Mouse (Mus musculus): ENCODE measurements around the gene Ctdsp2.

Ctdsp2 gene

DNA sequence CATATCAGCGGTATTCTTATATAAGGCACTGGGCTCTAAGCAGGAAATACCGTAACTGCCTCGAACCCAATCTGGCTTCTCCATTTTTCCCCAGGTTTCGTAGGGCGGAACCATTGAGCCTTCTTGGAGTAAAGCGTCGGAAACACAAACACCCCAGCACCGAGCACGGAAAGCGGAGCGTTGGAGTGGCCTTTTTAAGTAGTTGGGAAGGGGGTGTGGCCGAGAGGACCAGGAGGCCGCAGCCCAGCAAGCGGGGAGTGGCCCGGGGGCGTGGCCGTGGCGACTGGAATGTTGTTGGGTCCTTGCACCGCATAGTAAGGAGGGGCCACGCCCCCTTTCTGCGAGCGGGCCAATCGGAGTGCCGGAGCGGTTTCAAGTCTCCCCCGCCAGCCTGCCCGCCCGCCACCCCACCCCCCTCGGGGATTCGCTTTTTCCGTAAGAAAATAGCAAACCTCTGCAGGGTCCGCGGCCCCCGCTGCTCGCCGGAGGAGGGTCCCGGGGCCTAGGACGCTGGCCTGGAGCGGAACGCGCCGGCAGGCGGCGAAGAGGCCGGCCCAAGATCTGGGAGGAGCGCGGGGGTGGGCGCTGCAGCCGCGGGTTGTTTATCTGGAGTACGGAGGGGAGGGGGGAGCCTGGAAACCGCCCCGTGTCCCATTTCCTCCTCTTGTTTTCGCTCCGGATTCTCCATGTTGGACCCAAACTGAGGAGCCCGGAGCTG, at the start of gene Ctdsp2:
Gene Ctdsp2, plus strand, starts transcription at position 441 of the 718 bp plus-strand sequence.
- peak; percentile 99 to 100 for DNase-seq (ENCODE audit: low spot score in 2 of 2)

DNA sequence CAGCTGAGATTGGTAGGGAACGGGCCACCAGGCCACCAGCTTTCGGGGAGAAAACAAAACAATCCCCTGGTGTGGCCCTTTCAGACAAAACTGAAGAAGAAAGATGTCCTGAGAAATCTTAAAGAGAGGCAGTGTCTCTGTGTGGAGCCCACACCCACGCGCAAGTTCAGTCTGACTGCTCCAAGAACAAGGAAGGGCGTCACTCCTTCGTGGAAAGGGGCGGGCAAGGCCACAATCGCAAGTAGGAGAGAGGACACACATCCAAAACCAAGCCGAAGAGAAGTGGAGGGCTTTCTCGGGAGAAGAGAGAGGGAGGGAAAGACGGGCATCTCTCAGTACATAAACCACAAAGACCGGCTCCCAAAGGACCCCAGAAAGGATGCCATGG, 49.7 kb upstream of the Ctdsp2 start:
- DNase-seq (ENCODE audit: low spot score in 2 of 2), result peak in 1 of 2 experiments; percentile 52

DNA sequence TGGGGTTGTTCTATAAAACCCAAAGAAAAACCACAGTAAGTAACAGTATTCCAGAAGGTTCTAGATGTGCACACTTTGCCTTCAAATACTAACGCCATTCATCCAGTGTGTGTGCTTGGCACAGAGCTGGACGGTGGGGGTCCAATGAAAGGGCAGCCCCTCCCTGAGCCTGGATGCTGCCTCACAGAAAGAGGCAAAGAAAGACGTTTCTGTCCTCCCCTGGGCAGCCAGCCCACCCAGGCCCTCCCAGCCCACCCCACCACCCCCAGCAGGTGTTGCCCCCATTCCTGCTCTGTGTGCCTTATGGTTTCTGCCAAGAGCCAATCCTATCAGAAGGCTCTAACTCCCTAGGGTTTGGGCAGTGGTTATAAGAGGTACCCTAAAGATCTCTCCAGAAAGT, 49.0 kb upstream of the Ctdsp2 start:
- DNase-seq (ENCODE audit: low spot score in 2 of 2), result no peak

DNA sequence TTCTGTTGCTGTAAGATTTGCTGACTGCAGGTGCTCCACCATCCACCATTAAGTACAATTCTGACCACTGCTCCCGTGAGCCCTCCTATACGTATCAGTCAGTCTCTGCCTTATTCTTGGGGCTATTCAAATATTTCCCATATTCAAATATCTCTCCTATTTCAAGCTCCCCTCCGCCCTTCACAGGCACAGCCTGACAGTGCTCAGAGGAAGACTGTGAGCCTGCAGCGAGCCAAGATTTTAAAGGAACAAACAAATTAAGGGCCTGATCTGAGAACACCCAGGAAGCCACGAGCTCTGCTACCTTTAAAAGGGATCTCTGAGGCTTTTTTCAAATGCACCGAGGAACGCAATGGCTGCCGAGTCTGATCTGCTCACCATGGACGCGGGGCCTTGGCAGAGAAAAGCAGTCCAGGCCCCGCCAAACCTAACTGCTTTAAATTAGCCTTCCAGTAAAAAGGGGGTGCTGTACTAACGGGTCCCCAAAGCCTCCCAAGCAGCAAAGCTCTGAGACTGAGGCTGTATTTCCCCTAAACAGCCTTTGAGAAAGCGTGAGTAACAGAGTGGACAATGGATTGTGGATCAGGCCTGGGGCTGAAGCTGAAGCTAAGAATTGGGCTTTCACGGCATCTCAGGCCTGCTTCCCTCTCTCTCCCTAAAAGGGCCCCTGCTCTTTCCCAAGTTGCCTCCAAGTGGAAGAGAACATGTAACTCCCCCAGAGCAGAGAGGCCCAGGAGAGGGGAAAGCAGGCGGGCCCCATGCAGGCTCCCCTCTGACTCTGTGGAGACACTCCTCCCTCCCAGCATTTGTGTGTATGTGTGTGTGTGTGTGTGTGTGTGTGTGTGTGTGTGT, 48.0 kb upstream of the Ctdsp2 start:
- DNase-seq (ENCODE audit: low spot score in 2 of 2), result peak in 1 of 2 experiments; percentile 43

DNA sequence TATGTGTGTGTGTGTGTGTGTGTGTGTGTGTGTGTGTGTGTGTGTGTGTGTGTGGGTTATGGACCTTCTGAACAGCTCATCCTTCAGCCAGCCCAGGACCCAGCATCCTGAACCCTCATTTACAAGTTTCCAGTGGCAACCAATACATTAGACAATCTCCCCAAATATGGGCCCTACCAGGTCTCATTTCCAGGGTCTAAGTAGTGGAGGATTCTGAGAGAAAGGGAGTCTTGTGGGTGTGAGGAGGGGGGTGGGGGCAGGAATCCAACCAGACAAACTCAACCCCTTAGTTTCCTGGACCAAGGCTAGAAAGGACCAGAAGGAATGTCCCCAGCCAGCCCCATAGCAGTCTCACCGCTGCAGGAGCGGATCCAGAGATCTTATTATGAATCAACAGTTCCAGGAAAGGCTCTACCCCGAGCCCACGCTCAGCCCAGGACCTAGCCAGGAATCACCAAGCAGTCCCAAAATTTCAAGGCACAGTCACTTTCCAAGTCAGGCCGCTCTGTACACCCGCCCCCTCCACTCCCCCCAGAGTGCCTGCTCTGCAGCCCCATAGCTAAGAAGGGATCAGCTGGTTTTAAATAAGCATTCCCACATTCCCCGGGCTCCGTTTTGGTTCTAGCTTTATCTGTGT, 47.3 kb upstream of the Ctdsp2 start:
- DNase-seq (ENCODE audit: low spot score in 2 of 2), result no peak

DNA sequence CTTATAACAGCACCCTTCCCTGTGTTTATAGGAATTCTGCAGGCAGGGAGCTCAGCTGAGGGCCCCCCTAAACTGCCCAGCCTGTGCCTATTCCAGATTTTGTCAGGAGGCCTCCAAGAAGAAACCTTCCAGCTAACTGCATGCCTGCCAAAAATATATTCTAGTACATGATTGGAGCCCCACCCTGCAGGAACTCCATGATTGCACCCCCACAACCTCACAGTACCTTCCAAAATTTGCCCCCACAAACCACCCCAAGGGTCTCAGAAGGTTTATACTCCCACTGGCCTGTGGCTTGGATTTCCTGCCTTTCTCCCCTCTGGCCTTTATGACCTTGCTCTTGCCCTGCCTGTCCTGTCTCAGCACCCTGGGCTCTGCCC, 46.8 kb upstream of the Ctdsp2 start:
- no peak for DNase-seq (ENCODE audit: low spot score in 2 of 2)

DNA sequence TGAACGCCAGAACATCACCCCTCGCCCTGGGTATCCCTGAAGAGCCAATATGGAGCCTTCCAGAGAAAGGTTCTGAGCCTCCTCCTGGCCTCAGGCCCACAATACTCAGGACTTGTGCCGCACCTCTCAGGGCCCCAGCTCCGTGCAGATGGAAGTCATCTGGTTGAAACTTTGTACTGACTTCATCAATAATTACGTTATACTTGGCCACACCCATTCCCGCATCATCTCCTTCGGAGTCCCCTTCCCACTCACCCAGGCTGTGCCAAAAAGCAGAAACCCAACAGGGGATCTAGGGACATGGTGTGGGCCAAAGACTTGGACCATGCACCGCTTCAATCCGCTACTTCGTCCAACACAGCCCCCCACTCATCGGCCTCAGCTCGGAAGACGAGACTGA, 44.0 kb upstream of the Ctdsp2 start:
- DNase-seq (ENCODE audit: low spot score in 2 of 2), result no peak

DNA sequence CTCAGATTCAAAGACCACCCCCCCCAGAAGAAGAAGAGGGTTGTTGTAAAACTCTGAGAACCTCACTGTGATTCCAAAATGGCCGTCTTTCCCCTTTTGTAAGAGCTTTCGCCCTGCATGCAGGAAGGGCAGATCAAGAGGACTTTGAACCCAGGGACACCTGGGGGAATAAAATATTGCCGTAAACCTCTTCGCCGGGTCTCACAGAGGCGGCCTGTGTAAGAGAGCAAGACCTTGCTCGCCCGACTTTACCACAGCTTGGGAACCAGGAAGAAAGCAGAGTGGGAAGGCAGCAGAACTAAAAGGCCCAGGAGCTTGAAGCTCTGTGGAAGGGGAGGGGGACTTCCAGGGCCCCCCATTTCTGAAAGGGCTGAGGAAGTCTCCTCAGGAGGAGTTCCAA, 43.4 kb upstream of the Ctdsp2 start:
- DNase-seq (ENCODE audit: low spot score in 2 of 2), result no peak

DNA sequence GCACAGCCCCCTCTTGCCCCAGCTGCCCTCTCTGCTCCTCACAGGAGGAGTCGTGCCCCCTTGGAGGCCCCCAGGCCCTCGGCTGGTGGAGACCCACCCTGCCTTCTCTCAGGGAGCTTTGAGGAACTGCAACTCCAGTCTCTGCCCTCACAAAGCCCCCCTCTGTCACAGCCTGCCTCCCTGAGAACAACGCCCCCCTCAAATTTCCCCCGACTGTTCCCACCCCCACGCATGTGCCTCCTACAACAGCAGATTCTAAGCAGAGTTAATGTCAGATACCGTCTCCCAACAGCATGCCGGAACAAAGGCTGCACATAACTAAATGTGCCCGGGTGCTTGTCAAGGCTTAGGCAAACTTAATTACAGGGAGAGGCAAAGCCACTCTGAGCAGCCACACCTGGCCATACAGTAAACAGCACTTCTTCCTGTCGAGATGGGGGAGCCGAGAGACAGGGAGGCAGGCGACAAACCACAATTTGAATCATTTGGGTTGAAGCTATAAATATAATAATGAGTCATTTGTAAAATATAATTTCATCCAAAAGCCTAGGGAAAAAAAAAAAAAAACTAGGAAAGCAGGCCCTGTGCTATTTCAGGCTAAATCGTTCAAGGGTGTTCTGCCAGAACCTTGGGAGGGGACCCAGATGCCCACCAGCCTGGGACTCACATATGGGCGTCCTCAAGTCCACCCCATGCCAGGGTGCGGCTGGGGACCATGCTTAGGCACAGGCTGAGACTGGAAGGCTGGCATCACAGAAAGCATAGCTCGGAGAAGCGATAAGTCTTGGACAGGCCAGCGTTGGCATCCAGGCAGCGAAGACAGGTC, 42.7 kb upstream of the Ctdsp2 start:
- peak in 1 of 2 experiments; percentile 38 for DNase-seq (ENCODE audit: low spot score in 2 of 2)

DNA sequence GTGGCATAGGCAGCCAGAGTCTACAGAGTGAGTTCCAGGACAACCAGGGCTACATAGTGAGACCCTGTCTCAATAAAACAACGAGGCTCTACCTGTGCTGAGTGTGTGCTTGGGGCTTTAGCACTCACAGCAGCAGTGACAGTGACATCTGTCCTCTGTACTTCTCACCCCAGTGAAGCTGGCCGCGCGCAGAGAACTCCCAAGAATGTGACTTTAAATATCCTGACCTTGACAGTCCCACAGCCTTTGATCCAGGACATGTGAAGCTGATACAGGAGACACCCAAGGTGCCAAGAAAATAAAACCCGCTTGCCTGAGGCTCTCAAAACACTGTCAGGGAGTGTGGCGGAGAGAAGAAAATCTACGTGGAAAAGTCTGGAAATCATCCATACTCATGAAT, 37.6 kb upstream of the Ctdsp2 start:
- DNase-seq (ENCODE audit: low spot score in 2 of 2), result no peak

DNA sequence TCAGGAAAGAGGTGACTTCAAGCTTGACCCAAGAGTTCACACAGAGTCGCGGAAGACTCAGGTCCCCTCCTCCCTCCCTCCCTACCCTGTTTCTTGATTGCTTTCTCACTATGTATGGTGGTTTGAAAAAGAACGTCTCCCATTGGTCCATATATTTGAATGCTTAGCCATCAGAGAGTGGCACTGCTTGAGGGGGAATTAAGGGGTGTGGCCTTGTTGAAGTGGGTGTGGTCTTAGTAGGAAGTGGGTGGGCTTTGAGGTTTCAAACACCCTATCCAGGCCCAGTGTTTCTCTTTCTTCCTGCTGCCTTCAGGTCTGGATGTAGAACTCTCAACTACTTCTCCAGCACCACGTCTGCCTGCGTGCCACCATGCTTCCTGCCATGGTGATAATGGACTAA, 33.0 kb upstream of the Ctdsp2 start:
- DNase-seq (ENCODE audit: low spot score in 2 of 2), result no peak

DNA sequence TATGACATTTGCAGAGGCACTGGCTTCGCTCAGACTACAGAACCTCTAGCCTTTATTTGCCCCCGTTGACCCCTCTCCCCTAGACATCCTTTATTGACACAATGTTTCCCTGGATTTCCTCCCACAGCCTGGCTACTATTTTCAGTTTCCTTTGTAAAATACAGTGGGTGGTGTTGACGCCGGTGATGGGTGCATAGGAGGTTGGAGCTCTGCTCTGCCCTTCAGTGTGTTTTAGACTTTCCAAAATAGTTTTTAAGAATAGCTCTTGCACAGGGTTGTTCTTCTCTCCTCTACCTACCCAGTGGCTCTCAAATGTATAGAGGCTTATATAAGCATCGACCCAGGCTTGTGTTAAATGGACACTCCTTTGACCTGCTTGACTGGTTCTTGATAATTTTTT, 28.7 kb upstream of the Ctdsp2 start:
- no peak for DNase-seq (ENCODE audit: low spot score in 2 of 2)

DNA sequence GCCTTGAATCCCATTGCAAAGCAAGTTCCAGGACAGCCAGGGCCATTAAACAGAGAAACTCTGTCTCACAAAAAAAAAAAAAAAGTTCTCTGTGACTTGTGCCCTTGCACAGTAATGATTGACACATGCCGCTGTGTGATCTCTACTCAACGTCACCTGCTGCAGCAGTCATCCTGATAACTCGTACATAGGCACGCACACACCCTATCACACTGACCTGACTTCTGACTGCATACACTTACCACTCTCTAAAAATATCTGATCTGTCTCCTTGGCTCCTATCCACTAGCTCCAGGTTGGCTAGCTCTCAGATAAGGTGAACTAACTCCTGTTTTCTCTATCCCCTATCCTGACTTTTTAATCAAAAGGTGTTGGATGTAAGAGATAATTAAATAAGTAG, 27.9 kb upstream of the Ctdsp2 start:
- DNase-seq (ENCODE audit: low spot score in 2 of 2), result no peak

DNA sequence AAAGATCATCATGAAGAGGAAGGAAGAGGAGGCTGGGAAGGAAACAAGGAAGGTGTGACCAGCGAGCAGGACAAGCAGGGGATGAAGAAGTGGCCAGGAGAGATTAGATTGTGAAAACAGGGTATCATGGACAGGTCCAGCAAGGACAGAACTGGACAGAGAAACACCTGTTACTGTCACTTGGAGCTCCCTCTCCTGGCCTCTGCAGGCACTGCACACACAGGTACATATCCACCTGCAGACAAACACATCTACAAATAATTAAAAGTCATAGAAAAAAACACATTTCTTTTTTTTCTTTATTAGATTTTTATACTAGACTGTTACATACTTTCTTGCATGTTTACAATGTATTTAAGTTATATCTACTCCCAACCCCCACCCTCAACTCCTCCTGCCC, 26.1 kb upstream of the Ctdsp2 start:
- no peak for DNase-seq (ENCODE audit: low spot score in 2 of 2)

DNA sequence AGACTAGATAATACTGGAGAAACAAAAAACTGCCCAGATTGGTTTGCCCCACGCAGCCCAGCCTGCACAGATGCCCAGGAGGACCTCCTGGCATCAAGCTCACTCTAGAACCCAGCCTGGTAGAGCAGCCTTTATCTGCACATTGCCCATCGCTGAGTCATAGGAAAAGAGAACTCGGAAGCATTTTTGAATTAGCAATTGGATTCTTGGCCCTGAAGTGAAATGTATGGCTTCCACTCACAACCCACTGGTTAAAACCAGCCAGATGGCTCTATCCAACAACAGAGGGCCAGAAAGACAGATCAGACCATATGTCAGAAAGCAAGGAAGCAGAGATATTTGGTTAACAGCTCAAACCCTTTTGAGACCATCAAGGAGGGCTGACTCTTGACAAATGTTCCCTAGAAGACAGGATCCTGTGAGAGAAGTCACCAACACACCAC, 25.5 kb upstream of the Ctdsp2 start:
- DNase-seq (ENCODE audit: low spot score in 2 of 2), result no peak

DNA sequence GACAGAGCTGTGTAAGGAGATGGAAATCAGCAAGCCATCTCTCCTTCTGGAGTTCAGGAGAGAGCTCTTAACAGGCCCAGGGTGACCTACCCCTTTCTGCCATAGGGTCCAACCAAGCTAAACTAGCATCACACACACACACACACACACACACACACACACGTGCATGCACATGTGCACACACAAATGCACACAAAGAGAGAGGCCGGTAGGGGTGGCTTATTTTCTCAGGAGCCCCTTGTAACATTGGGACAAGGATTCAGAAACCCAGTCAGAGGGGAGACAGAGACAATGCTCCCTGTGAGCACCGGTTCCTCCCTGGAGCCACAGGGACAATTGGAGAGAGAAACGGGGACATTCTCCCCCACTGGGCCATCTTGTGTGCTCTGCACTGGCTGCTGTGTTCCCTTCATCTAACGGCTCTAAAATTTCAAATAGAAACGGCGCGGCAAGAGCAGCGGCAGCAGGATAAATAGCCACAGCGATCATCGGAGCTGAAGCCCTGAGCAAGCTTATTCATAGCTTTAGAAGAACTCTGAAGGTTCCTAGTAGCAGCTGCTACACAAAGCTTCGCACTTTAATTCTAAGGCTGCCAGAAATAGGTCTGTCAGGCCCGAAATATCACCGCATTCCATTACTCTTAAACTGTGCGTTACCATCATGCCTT, 21.7 kb upstream of the Ctdsp2 start:
- no peak for DNase-seq (ENCODE audit: low spot score in 2 of 2)

DNA sequence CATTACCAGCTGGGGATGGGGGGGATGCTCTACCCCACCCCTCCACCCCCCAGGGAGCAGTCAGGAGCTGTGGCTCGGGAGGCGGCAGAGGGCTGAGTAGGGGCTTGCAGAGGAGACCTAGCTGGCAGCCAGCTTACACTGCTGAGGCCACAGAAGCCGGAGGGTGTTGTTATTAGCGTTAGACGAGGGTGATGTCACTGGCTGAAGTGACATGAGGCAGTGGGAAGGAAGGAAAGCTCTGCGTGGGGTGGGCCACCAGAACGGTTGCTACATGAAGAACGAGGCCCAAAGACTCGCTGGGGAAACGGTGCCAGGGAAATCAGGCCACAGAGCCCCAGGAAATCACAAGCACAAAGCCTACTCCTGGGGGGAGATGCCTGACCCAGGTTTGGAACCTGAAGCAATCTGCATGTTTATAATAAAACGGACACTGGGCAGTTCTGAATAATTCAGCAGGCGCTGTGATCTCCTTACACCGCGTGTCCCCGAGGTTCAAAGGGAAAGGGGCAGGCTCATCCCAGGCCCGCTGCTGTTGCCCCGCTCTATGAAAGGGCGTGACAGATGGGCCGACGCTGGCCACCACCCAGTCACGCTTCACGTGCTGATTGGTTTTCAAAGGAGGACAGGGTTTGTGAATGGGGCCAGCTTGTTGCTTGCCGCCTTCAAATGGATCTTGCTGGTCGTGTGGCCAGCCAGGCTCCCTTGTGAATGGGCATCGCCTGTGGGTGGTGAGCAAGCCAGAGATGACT, 21.0 kb upstream of the Ctdsp2 start:
- DNase-seq (ENCODE audit: low spot score in 2 of 2), result peak in 1 of 2 experiments; percentile 65

DNA sequence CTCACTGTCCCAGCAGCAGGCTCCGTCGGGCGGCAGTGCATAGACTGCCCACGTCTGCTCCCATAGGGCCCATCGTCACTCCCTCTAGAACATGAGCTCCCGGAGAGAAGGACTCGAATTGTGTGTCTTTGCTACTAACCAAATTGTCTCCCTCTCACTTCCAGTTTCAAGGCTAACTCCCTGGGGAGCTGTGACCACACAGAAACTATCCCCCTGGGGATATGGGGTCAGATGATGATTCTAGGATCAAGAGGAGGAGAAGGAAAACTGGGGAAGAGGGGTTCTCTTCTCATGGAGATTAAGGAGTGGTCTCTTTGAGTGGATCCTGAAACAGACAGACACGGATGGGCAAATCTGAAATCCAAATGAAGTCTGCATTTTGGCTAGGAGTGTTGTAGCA, 18.0 kb upstream of the Ctdsp2 start:
- DNase-seq (ENCODE audit: low spot score in 2 of 2), result no peak

DNA sequence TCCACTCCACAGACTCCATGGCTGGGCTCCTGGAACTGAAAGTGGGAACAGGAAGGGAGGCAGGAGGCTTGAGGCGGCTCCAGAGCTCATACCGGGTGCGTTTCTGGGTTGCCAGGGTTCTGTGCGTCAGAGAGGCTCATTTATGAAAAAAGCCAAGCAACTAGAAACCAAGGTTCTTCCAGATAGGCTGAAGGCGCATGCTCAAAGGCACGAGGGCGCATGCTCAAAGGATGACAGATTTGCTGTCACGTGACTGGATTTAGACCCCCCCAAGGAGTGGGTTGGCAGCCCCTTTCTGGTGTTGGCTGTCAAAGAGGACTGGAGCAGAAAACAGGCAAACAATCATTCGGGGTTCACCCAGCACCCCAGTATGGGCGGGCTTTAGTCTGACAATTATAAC, 16.8 kb upstream of the Ctdsp2 start:
- peak in 1 of 2 experiments; percentile 60 for DNase-seq (ENCODE audit: low spot score in 2 of 2)

DNA sequence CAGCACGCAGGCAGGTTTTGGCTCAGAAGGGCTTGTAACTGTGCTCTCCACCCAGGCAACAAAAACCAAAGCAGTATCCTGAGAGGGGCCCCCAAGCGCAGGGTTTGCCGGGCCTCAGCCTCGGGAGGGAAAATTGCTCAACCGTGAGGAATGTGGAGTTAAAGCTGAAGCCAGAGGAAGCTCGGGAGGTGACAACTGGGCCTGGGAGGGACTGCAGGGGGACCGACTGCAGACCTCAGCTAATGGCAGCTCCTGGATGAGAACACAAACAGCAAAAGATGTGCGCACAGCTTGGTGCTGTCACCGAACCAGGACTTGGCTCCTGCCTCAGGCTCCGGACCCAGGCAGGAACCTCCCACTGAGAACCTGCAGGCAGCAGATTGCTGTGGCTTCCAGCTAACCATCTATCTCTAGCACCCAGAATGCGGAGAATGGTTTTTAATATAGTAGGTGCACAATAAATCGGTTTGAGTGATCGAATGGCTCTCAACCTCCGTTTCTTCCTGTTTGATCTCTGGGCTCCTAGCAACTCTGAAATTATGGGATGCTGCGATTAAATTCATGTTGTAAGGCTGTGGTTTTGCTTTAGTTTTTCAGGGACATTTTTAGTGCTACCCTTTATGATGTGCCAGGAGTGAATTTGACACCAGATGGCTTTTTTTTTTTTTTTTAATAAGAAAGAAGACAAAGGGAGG, 16.1 kb upstream of the Ctdsp2 start:
- peak in 1 of 2 experiments; percentile 74 for DNase-seq (ENCODE audit: low spot score in 2 of 2)

Measured in urinary bladder, postnatal 36 days (tissue).